Mouse (Mus musculus) hindbrain, embryonic 10.5 days (tissue): Measurements from ENCODE around the gene Atxn1. TPM values are rescaled to one million over a fixed set of nuclear protein-coding genes. Genes with fewer than 3 reads are reported as not detected.

Experiments
- DNase-seq: peaks from one replicate; pipeline ENCODE4 v3.0.0-alpha.2; 2017; ENCODE audit warnings: low spot score
- H3K27ac ChIP-seq: fragments of 300-500 bp; sonication (generic); 2 replicates; pipeline ENCODE4 v1.5.1; 2016; ENCODE audit warnings: mild to moderate bottlenecking, moderate library complexity
- H3K27me3 ChIP-seq: fragments of 300-500 bp; sonication (generic); 2 replicates; pipeline ENCODE4 v1.6.1; 2016; ENCODE audit warnings: mild to moderate bottlenecking; ENCODE audit not compliant: poor library complexity, insufficient read depth, severe bottlenecking
- H3K36me3 ChIP-seq: fragments of 300-500 bp; sonication (generic); 2 replicates; pipeline ENCODE4 v1.6.1; 2016; ENCODE audit warnings: mild to moderate bottlenecking, moderate library complexity
- H3K4me1 ChIP-seq: fragments of 300-500 bp; sonication (generic); replicated peaks from 2 replicates; pipeline ENCODE4 v1.6.1; 2016; ENCODE audit warnings: mild to moderate bottlenecking
- H3K4me3 ChIP-seq: fragments of 300-500 bp; sonication (generic); 2 replicates; pipeline ENCODE4 v1.5.1; 2016; ENCODE audit warnings: mild to moderate bottlenecking, moderate library complexity
- H3K9me3 ChIP-seq: fragments of 300-500 bp; sonication (generic); 2 replicates; pipeline ENCODE4 v1.6.1; 2016; ENCODE audit warnings: mild to moderate bottlenecking, moderate library complexity
- WGBS: fragments of 180-500 bp; shearing (Covaris S2); methylation state at CpG from one replicate; pipeline ENCODE4 v1.1.7; 2016; 5-methylcytosine and 5-hydroxymethylcytosine counted together
- polyA plus RNA-seq: library from polyadenylated mRNA; unstranded; fragments of >200 nt; fragmentation: Nextera tagmentation; extraction: Ambion mirVana; gene quantifications from 2 replicates; pipeline ENCODE4 v1.2.1, GENCODE M21; 2016

The Atxn1 gene
- polyA plus RNA-seq, 1 experiment from 2014 or later = 2.4 TPM

DNA sequence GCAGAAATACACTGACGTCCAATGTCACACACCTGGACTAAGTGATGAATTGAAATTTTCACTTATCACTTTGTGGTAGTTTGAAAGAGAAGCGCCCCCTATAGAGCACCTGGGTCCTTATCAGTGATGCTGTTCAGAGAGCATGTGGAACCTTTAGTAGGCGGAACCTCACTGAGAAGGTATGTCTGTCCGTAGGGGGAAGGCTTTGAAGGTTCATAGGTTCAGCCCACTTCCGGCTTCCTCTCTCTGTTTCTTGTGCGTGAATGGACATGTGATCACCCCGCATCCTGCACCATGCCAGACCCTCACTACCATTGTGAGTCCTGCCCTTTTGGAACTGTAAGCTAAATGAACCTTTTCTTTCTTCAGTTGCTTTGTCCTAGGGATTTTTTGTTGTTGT lies 29.0 kb downstream of the Atxn1 start:
- H3K27me3 ChIP-seq = no peaks in the 10 kb centered on the region
- no peaks in the 10 kb centered on the region for H3K4me1 ChIP-seq
- H3K36me3 ChIP-seq = peaks cover 3% of the 10 kb centered on the region; the same call in 1 of the 2 replicates
- WGBS = 80% methylated on average over 7 of the region's 7 CpGs
- H3K27ac ChIP-seq = no peak overlapping the region
- H3K9me3 ChIP-seq = 0 out of 2 replicates have a peak, but pooled peaks cover 6% of the 10 kb centered on the region
- DNase-seq = no peak
- H3K4me3 ChIP-seq = no peak overlapping the region

DNA sequence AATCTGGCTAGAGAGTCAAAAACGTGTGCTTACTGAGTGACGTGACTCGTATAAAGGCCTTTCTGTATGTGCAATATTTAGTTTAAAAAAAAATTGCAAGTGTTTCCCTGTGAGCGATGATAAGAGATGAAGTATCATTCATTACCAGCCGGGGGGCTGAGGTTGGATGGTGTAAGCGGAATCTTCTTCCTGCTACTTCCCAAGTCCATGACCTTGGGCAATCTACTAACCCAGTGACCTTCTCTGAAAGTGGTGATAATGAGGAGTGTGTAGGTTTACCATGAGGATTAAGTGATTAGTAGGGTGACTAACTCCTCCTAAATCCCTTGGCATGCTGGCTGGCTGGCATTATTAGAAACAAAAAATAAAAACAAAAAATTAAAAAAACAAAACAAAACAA lies 30.0 kb downstream of the Atxn1 start:
- 89% methylated on average over 6 of the region's 6 CpGs for WGBS
- H3K36me3 ChIP-seq = peaks cover 3% of the 10 kb centered on the region; the same call in 1 of the 2 replicates
- H3K4me1 ChIP-seq = no peaks in the 10 kb centered on the region
- no peaks in the 10 kb centered on the region for H3K27me3 ChIP-seq
- H3K4me3 ChIP-seq = no peak overlapping the region
- no peak overlapping the region for H3K27ac ChIP-seq
- H3K9me3 ChIP-seq = 0 out of 2 replicates have a peak, but pooled peaks cover 6% of the 10 kb centered on the region
- DNase-seq = no peak

DNA sequence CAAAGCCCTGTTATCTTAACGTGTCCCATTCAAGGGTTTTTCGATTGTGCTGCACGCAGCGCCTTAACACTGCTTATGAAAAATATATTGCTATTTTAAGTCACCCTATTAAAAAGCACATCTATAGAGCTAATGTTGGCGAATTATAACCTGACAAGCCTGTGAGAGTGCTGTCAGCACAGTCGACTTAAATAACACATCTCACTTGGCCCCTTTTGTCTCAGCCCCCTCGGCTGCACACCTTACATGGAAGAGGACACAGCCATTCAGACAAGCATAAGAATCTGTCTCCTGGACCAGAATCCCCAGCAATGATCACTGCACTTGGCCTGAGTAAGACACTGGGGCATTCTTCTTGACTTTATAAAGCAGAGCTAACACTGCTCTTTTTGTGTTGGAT lies 30.7 kb downstream of the Atxn1 start:
- H3K27ac ChIP-seq = no peak overlapping the region
- no peak for DNase-seq
- H3K36me3 ChIP-seq = peaks cover 3% of the 10 kb centered on the region; the same call in 1 of the 2 replicates
- H3K27me3 ChIP-seq = no peaks in the 10 kb centered on the region
- H3K4me3 ChIP-seq = no peak overlapping the region
- H3K4me1 ChIP-seq = peaks cover 6% of the 10 kb centered on the region; the same call in 1 of the 2 replicates
- 0 out of 2 replicates have a peak, but pooled peaks cover 6% of the 10 kb centered on the region for H3K9me3 ChIP-seq
- 78% methylated on average over 7 of the region's 7 CpGs for WGBS

DNA sequence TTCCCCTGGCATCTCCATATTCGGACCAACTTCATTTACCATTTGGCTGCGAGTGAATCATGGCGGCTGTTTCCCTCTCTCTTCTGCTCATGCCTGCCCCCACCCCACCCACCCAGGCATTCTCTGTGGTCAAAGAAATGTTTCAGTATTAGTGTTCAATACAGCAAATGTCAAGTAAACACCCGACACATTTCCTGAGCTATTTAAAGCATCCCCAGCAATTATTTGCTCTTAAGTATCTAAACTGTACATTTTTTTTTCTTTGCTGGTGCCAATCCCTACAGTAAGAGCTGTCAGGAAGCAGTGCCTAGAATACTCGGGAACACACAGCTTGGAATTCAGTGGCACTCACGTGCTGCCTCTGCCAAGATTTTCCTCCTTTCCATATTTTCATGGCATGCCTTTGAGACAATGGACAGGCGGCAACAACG lies 32.3 kb downstream of the Atxn1 start:
- Histone ChIP-seq H3K36me3 (peaks cover 3% of the 10 kb centered on the region; the same call in 1 of the 2 replicates), H3K27ac (no peak overlapping the region), H3K4me3 (no peak overlapping the region), H3K9me3 (0 out of 2 replicates have a peak, but pooled peaks cover 6% of the 10 kb centered on the region), H3K4me1 (peaks cover 6% of the 10 kb centered on the region; the same call in 1 of the 2 replicates), H3K27me3 (no peaks in the 10 kb centered on the region)
- DNase-seq = no peak
- WGBS = 83% methylated on average over 8 of the region's 8 CpGs

- WGBS = 36% methylated on average over 1 of the region's 1 CpGs
- 0 out of 2 replicates have a peak, but pooled peaks cover 6% of the 10 kb centered on the region for H3K9me3 ChIP-seq
These were observed 32.9 kb downstream of the Atxn1 start for GRCm38 (mm10) chr13:45931891-45932290.

DNA sequence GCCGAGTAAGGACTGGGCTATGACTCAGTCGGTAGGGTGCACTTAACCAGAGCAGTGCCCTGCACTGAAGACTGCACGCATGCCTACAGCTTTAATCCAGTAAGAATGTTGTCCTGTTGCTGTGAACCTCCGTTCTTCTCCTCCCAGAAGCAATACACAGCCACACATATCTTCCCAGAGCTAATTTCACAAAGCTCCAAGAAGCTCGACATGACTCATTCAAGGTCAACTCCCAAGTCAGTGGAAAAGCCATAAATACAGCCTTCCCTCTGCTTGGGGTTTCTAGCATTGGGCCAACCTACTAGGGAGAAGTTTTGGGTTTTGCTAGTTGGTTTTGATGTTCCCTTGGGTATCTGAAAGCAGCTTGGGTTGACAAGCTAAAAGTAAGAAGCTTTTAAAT lies 33.6 kb downstream of the Atxn1 start:
- no peaks in the 10 kb centered on the region for H3K27me3 ChIP-seq
- WGBS = 90% methylated on average over 5 of the region's 5 CpGs
- 0 out of 2 replicates have a peak, but pooled peaks cover 6% of the 10 kb centered on the region for H3K9me3 ChIP-seq
- H3K36me3 ChIP-seq = peaks cover 3% of the 10 kb centered on the region; the same call in 1 of the 2 replicates
- no peak overlapping the region for H3K4me3 ChIP-seq
- no peak for DNase-seq
- H3K27ac ChIP-seq = no peak overlapping the region
- peaks cover 6% of the 10 kb centered on the region; the same call in 1 of the 2 replicates for H3K4me1 ChIP-seq

More at GRCm38 (mm10) chr13:45931891-45932290, 32.9 kb downstream of the Atxn1 start:
- Histone ChIP-seq H3K27me3 (no peaks in the 10 kb centered on the region), H3K4me3 (no peak overlapping the region), H3K27ac (no peak overlapping the region), H3K4me1 (peaks cover 6% of the 10 kb centered on the region; the same call in 1 of the 2 replicates), H3K36me3 (peaks cover 3% of the 10 kb centered on the region; the same call in 1 of the 2 replicates)
- no peak for DNase-seq

GRCm38 (mm10) chr13:45929744-45930143 lies 35.1 kb downstream of the Atxn1 start:
- no peak for DNase-seq
- no peaks in the 10 kb centered on the region for H3K27me3 ChIP-seq
- peaks cover 3% of the 10 kb centered on the region; the same call in 1 of the 2 replicates for H3K36me3 ChIP-seq
- H3K4me1 ChIP-seq = peaks cover 6% of the 10 kb centered on the region; the same call in 1 of the 2 replicates
- H3K4me3 ChIP-seq = no peak overlapping the region
- 75% methylated on average over 5 of the region's 5 CpGs for WGBS
- no peak overlapping the region for H3K27ac ChIP-seq
- H3K9me3 ChIP-seq = 0 out of 2 replicates have a peak, but pooled peaks cover 6% of the 10 kb centered on the region

- Histone ChIP-seq H3K27ac (no peak overlapping the region), H3K9me3 (no peaks in the 10 kb centered on the region), H3K27me3 (no peaks in the 10 kb centered on the region), H3K4me1 (peaks cover 6% of the 10 kb centered on the region; the same call in 1 of the 2 replicates), H3K36me3 (no peaks in the 10 kb centered on the region), H3K4me3 (no peak overlapping the region)
- no peak for DNase-seq
- 89% methylated on average over 4 of the region's 4 CpGs for WGBS
These were observed 39.5 kb downstream of the Atxn1 start for GRCm38 (mm10) chr13:45925294-45925693.

DNA sequence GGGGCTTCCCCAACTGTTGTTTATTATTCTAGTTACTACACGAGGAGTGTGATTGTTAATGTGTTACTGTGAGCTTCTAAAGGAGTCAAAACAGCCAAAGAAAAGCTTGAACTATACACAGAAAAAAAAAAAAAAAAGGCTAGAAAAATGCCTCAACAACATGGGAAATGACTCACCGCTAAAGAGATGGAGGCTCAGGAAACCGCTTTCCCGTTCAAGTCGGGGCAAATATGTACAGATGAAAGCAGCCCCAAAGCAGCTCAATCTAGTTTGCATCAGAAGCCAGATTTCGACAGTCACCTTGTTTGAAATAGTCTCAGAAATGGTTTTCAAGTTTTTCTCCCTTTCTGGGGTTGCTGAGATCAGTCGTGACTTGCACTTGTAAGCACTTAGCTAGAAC lies 40.3 kb downstream of the Atxn1 start:
- WGBS = 80% methylated on average over 7 of the region's 7 CpGs
- Histone ChIP-seq H3K9me3 (no peaks in the 10 kb centered on the region), H3K27me3 (no peaks in the 10 kb centered on the region), H3K36me3 (no peaks in the 10 kb centered on the region), H3K4me3 (no peak overlapping the region), H3K27ac (no peak overlapping the region), H3K4me1 (peaks cover 7% of the 10 kb centered on the region; the same call in 1 of the 2 replicates)
- DNase-seq = no peak

- Histone ChIP-seq H3K9me3 (no peaks in the 10 kb centered on the region), H3K4me3 (no peak overlapping the region), H3K27ac (no peak overlapping the region), H3K4me1 (0 out of 2 replicates have a peak, but pooled peaks cover 4% of the 10 kb centered on the region), H3K36me3 (no peaks in the 10 kb centered on the region), H3K27me3 (no peaks in the 10 kb centered on the region)
- WGBS = 86% methylated on average over 1 of the region's 1 CpGs
- DNase-seq = no peak
These were observed 41.7 kb downstream of the Atxn1 start for GRCm38 (mm10) chr13:45923086-45923485.

DNA sequence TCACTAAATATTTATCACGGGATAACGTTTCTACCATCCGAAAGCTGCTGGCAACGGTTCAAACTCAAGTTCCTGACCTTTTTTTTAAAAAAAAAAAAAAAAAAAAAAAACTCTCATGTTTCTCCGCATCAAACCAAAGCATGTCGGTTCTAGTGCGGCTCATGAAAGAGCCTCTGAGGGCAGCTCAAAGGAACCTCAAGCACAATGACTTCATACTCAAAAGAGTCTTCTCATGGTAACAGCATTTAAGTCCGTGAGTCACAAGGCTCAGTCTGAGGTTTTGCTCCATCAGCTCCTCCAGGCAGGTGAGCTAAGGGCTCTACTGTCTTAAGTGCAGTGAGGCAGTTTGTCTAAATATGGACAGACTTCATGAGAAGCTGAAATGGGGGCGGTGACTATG lies 42.3 kb downstream of the Atxn1 start:
- Histone ChIP-seq H3K4me1 (0 out of 2 replicates have a peak, but pooled peaks cover 4% of the 10 kb centered on the region), H3K9me3 (no peaks in the 10 kb centered on the region), H3K27ac (no peak overlapping the region), H3K4me3 (no peak overlapping the region), H3K36me3 (no peaks in the 10 kb centered on the region), H3K27me3 (no peaks in the 10 kb centered on the region)
- WGBS = 75% methylated on average over 9 of the region's 9 CpGs
- DNase-seq = no peak

- 94% methylated on average over 13 of the region's 15 CpGs for WGBS
- Histone ChIP-seq H3K27me3 (no peaks in the 10 kb centered on the region), H3K9me3 (no peaks in the 10 kb centered on the region), H3K4me1 (0 out of 2 replicates have a peak, but pooled peaks cover 10% of the 10 kb centered on the region), H3K36me3 (no peaks in the 10 kb centered on the region), H3K4me3 (no peak overlapping the region), H3K27ac (no peak overlapping the region)
- no peak for DNase-seq
These were observed 45.7 kb downstream of the Atxn1 start for GRCm38 (mm10) chr13:45918956-45919711.

DNA sequence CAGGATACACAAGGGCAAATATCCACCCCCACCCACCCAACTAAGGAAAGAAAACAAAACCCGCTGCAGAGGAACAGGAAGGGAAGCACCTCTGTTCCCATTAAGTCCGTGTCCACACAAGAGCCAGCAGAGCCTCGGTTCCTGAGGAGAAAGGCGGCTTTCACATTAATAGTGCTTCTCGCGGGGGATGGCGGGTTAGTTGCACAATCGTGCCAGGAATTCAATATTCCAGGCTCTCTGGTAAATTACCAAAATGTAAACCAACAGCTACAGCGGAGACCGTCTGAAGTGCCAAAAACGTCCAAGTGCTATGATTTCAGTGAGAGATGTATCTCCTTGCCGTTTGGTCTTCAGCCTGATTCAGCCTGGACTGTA lies 46.8 kb downstream of the Atxn1 start:
- 88% methylated on average over 12 of the region's 12 CpGs for WGBS
- no peak for DNase-seq
- no peaks in the 10 kb centered on the region for H3K9me3 ChIP-seq
- H3K36me3 ChIP-seq = no peaks in the 10 kb centered on the region
- no peaks in the 10 kb centered on the region for H3K27me3 ChIP-seq
- no peak overlapping the region for H3K27ac ChIP-seq
- 0 out of 2 replicates have a peak, but pooled peaks cover 10% of the 10 kb centered on the region for H3K4me1 ChIP-seq
- H3K4me3 ChIP-seq = no peak overlapping the region
